Mouse (Mus musculus) neutrophil, adult 59 days (primary cell): ENCODE results near the gene Gmcl1. TPM values are rescaled to one million over a fixed set of nuclear protein-coding genes. Genes with fewer than 3 reads are reported as not detected.

Experiments
- total RNA-seq, 2 experiments: library from RNA; stranded (reverse); gene quantifications; 1 replicate in 1 of 2; 2 replicates in 1 of 2; pipeline ENCODE4 v1.2.4; 2023

The Gmcl1 gene
- 10 to 100 TPM; 15.1 to 17.2 TPM for total RNA-seq

DNA sequence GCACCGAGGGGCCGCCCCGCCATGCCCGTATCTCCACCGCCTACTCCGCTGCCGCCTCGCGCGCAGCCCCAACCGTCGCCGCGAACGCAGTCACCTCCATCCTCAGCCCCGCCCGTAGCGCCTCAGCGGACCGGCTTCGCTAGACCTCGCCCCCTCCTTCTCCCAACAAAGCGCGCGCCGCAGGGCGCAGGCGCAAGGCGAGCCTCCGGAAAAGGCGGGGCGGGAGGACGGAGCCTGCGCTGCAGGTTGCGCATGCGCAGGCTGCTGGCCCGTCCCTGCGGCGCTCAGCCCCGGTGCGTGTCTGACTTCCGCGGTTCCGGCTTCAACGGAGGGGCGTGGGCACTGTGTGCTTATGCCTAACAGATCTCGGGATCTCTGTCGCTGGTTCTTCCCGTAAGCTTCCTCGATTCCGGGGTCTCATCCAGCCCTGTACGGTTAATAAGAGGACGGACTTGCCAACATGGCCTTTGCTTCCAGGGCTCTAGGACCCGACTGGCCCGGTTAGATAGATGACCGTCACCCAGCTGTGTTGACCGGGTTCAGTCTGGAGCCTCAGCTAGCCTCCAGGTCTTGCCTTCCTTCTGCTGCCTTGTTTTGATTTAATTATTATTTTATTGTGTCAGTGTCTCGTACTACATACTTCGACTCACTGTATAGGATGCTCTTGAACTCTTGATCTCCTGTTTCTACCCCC is at the start of gene Gmcl1:
Gmcl1 (minus strand) TSS at position 201 of the 694 bp plus-strand sequence.

GRCm38 (mm10) chr6:86683872-86684654 is 49.1 kb downstream of the Gmcl1 start, which contains the start of gene Snrnp27:
Gene Snrnp27, minus strand, starts transcription at chr6:86684522.

GRCm38 (mm10) chr6:86668580-86669239 is 64.5 kb downstream of the Gmcl1 start, which contains the start of gene Mxd1:
Gene Mxd1, minus strand, starts transcription at chr6:86669161.

Other genes with a start within 250 kb of the Gmcl1 start
- gene Pcbp1, start 207.1 kb downstream of the Gmcl1 start, total RNA-seq, result 100 to 1,000 TPM; 172 to 185 TPM
- 100 to 1,000 TPM; 107 to 137 TPM for gene Asprv1, start 105.2 kb downstream of the Gmcl1 start, total RNA-seq
- gene Mxd1, start 64.2 kb downstream of the Gmcl1 start, total RNA-seq, result 100 to 1,000 TPM; 783 to 884 TPM
- 10 to 100 TPM; 38.7 to 39.7 TPM for gene Snrnp27, start 48.9 kb downstream of the Gmcl1 start, total RNA-seq
- gene Anxa4, start 60.2 kb upstream of the Gmcl1 start, total RNA-seq, result 10 to 100 TPM; 22.8 to 23.9 TPM
- gene Aak1, start 116.1 kb upstream of the Gmcl1 start, total RNA-seq, result 10 to 100 TPM; 37.1 to 39.3 TPM